Mouse (Mus musculus): ENCODE results near the gene Stat4. TPM values are rescaled to one million over a fixed set of nuclear protein-coding genes. Genes with fewer than 3 reads are reported as not detected.

The Stat4 gene
- polyA plus RNA-seq, 1 experiment, result not detected

- TF ChIP-seq E2F4 (IDR thresholded peaks at IDR 0.05; ENCODE audit: insufficient read depth) (no peak), MAX (IDR thresholded peaks at IDR 0.05; ENCODE audit: low read depth) (no peak), POLR2AphosphoS2 (IDR thresholded peaks at IDR 0.05; ENCODE audit: insufficient read length, low read depth) (no peak), TCF12 (IDR thresholded peaks at IDR 0.05; ENCODE audit: insufficient read depth, poor library complexity, severe bottlenecking) (no peak), REST (IDR thresholded peaks at IDR 0.05; ENCODE audit: insufficient read depth, insufficient read length) (no peak), CEBPB (IDR thresholded peaks at IDR 0.05; ENCODE audit: insufficient read depth, poor library complexity, severe bottlenecking) (no peak), MYOD1 (IDR thresholded peaks at IDR 0.05; ENCODE audit: control insufficient read depth in 1 of 3, insufficient read length in 2 of 3, low read depth in 2 of 3) (no peak), MYOG (IDR thresholded peaks at IDR 0.05; ENCODE audit: control insufficient read depth in 1 of 3, insufficient read depth in 1 of 3, insufficient read length in 2 of 3, low read depth in 2 of 3) (no peak), SRF (IDR thresholded peaks at IDR 0.05; ENCODE audit: control insufficient read depth, insufficient read length, low read depth) (no peak), USF1 (IDR thresholded peaks at IDR 0.05; ENCODE audit: low read depth) (no peak), POLR2A (IDR thresholded peaks at IDR 0.05; ENCODE audit: insufficient read length, low read depth) (no peak), TCF3 (IDR thresholded peaks at IDR 0.05; ENCODE audit: insufficient read length, low read depth) (no peak)
- Histone ChIP-seq H3K4me3 (no peak overlapping the region), H3K27me3 (ENCODE audit: control insufficient read depth, insufficient read depth, insufficient read length) (no peaks in the 10 kb centered on the region), H3ac (ENCODE audit: control insufficient read depth, insufficient read length) (no peak overlapping the region), H3K36me3 (ENCODE audit: control insufficient read depth, insufficient read depth) (no peaks in the 10 kb centered on the region), H3K4me2 (ENCODE audit: low read depth) (no peak overlapping the region), H3K79me2 (ENCODE audit: control insufficient read depth, insufficient read depth) (no peaks in the 10 kb centered on the region)
Measured at GRCm38 (mm10) chr1:52008443-52008842, 21.5 kb downstream of the Stat4 start.

DNA sequence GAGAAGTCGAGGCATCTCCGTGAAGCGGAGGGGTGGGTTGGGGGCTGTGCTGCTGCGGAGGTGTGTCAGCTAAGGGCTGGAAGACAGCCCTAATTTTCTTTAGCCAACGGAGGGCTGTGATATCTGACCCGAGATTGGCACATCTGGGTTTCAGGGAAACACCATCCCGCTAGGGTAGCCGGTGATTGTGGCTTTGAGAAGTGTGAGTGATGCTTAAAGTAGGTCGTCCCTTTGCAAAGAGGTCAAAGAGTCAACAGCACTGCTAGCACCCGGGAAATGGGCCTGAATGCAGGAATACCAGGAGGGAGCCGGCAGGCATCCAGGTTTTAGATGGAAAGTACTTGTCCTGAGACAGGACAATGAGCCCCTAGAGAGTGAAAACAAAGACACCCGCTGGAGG lies 22.0 kb downstream of the Stat4 start:
- Histone ChIP-seq H3K36me3 (ENCODE audit: control insufficient read depth, insufficient read depth) (no peaks in the 10 kb centered on the region), H3K4me2 (ENCODE audit: low read depth) (no peak overlapping the region), H3K27me3 (ENCODE audit: control insufficient read depth, insufficient read depth, insufficient read length) (no peaks in the 10 kb centered on the region), H3K4me3 (no peak overlapping the region), H3ac (ENCODE audit: control insufficient read depth, insufficient read length) (no peak overlapping the region), H3K79me2 (ENCODE audit: control insufficient read depth, insufficient read depth) (no peaks in the 10 kb centered on the region)
- no peak for TF ChIP-seq REST (IDR thresholded peaks at IDR 0.05; ENCODE audit: insufficient read depth, insufficient read length)
- TF ChIP-seq MYOG (IDR thresholded peaks at IDR 0.05; ENCODE audit: control insufficient read depth in 1 of 3, insufficient read depth in 1 of 3, insufficient read length in 2 of 3, low read depth in 2 of 3), result no peak
- no peak for TF ChIP-seq CEBPB (IDR thresholded peaks at IDR 0.05; ENCODE audit: insufficient read depth, poor library complexity, severe bottlenecking)
- no peak for TF ChIP-seq TCF3 (IDR thresholded peaks at IDR 0.05; ENCODE audit: insufficient read length, low read depth)
- TF ChIP-seq SRF (IDR thresholded peaks at IDR 0.05; ENCODE audit: control insufficient read depth, insufficient read length, low read depth), result no peak
- TF ChIP-seq E2F4 (IDR thresholded peaks at IDR 0.05; ENCODE audit: insufficient read depth), result no peak
- no peak for TF ChIP-seq USF1 (IDR thresholded peaks at IDR 0.05; ENCODE audit: low read depth)
- TF ChIP-seq POLR2A (IDR thresholded peaks at IDR 0.05; ENCODE audit: insufficient read length, low read depth), result no peak
- TF ChIP-seq MAX (IDR thresholded peaks at IDR 0.05; ENCODE audit: low read depth), result no peak
- TF ChIP-seq TCF12 (IDR thresholded peaks at IDR 0.05; ENCODE audit: insufficient read depth, poor library complexity, severe bottlenecking), result no peak
- TF ChIP-seq MYOD1 (IDR thresholded peaks at IDR 0.05; ENCODE audit: control insufficient read depth in 1 of 3, insufficient read length in 2 of 3, low read depth in 2 of 3), result no peak
- TF ChIP-seq POLR2AphosphoS2 (IDR thresholded peaks at IDR 0.05; ENCODE audit: insufficient read length, low read depth), result no peak

DNA sequence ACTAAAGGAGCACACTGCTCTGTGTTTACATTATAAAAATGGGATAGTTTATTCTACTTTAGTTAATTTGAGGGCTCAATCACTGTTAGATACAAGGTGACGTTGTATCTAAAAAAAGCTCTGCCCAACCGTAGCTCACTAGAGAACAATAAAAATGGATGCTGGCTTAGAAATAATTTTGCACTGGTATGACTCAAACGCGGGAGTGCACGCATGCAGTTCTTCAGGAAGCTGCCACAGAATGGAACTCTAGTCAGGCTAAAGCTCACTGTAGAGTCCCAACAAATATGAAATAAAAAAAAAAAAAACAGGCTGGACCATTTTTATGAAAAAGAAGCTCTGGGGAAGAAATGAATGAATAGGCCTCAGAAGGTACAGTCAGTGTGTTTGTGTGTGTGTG lies 23.8 kb downstream of the Stat4 start:
- TF ChIP-seq SRF (IDR thresholded peaks at IDR 0.05; ENCODE audit: control insufficient read depth, insufficient read length, low read depth) (no peak), CEBPB (IDR thresholded peaks at IDR 0.05; ENCODE audit: insufficient read depth, poor library complexity, severe bottlenecking) (no peak), MYOD1 (IDR thresholded peaks at IDR 0.05; ENCODE audit: control insufficient read depth in 1 of 3, insufficient read length in 2 of 3, low read depth in 2 of 3) (no peak), TCF12 (IDR thresholded peaks at IDR 0.05; ENCODE audit: insufficient read depth, poor library complexity, severe bottlenecking) (no peak), REST (IDR thresholded peaks at IDR 0.05; ENCODE audit: insufficient read depth, insufficient read length) (no peak), MYOG (IDR thresholded peaks at IDR 0.05; ENCODE audit: control insufficient read depth in 1 of 3, insufficient read depth in 1 of 3, insufficient read length in 2 of 3, low read depth in 2 of 3) (no peak), MAX (IDR thresholded peaks at IDR 0.05; ENCODE audit: low read depth) (no peak), TCF3 (IDR thresholded peaks at IDR 0.05; ENCODE audit: insufficient read length, low read depth) (no peak), E2F4 (IDR thresholded peaks at IDR 0.05; ENCODE audit: insufficient read depth) (no peak), USF1 (IDR thresholded peaks at IDR 0.05; ENCODE audit: low read depth) (no peak), POLR2A (IDR thresholded peaks at IDR 0.05; ENCODE audit: insufficient read length, low read depth) (no peak), POLR2AphosphoS2 (IDR thresholded peaks at IDR 0.05; ENCODE audit: insufficient read length, low read depth) (no peak)
- Histone ChIP-seq H3K36me3 (ENCODE audit: control insufficient read depth, insufficient read depth) (no peaks in the 10 kb centered on the region), H3K27me3 (ENCODE audit: control insufficient read depth, insufficient read depth, insufficient read length) (no peaks in the 10 kb centered on the region), H3K4me3 (no peak overlapping the region), H3K4me2 (ENCODE audit: low read depth) (no peak overlapping the region), H3K79me2 (ENCODE audit: control insufficient read depth, insufficient read depth) (no peaks in the 10 kb centered on the region), H3ac (ENCODE audit: control insufficient read depth, insufficient read length) (no peak overlapping the region)

DNA sequence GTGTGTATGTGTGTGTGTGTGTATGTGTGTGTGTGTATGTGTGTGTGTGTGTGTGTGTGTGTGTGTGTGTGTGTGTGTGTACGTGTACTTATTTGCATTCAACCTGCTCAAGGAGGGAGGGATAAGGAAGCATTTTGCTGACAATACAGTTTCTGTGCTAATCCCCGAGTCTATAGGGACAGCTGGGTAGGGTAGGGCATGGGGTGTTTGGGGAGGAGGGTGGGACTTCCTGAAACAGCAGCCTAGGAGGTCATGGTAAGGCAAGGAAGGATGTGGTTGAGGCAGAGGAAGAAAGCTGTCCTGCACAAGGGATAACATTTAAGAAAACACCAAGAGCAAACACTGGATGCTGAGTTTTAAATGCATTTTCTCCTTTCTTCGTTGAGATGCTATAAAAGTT lies 24.3 kb downstream of the Stat4 start:
- H3K36me3 ChIP-seq (ENCODE audit: control insufficient read depth, insufficient read depth), result no peaks in the 10 kb centered on the region
- no peaks in the 10 kb centered on the region for H3K79me2 ChIP-seq (ENCODE audit: control insufficient read depth, insufficient read depth)
- H3K27me3 ChIP-seq (ENCODE audit: control insufficient read depth, insufficient read depth, insufficient read length), result no peaks in the 10 kb centered on the region
- no peak overlapping the region for H3K4me2 ChIP-seq (ENCODE audit: low read depth)
- TF ChIP-seq USF1 (IDR thresholded peaks at IDR 0.05; ENCODE audit: low read depth), result no peak
- TF ChIP-seq POLR2A (IDR thresholded peaks at IDR 0.05; ENCODE audit: insufficient read length, low read depth), result no peak
- TF ChIP-seq POLR2AphosphoS2 (IDR thresholded peaks at IDR 0.05; ENCODE audit: insufficient read length, low read depth), result no peak
- no peak overlapping the region for H3ac ChIP-seq (ENCODE audit: control insufficient read depth, insufficient read length)
- no peak overlapping the region for H3K4me3 ChIP-seq

DNA sequence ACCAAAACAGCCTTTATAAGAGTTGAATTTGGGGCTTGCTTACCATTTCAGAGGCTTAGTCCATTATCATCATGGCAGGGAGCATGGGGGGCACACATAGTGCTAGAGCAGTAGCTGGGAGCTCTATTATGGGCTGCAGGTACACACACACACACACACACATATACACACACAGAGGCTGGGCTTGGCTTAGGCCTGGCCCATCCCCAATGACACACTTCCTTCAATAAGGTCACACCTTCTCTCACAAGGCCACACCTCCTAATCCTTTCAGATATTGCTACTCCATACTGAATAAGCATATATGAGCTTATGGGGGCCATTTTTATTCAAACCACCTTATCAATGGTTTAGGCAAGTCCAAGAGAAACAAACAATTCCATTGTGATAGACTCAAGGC lies 25.3 kb downstream of the Stat4 start:
- Histone ChIP-seq H3K4me2 (ENCODE audit: low read depth) (no peak overlapping the region), H3ac (ENCODE audit: control insufficient read depth, insufficient read length) (no peak overlapping the region), H3K27me3 (ENCODE audit: control insufficient read depth, insufficient read depth, insufficient read length) (no peaks in the 10 kb centered on the region), H3K79me2 (ENCODE audit: control insufficient read depth, insufficient read depth) (no peaks in the 10 kb centered on the region), H3K36me3 (ENCODE audit: control insufficient read depth, insufficient read depth) (no peaks in the 10 kb centered on the region), H3K4me3 (no peak overlapping the region)
- TF ChIP-seq USF1 (IDR thresholded peaks at IDR 0.05; ENCODE audit: low read depth) (no peak), TCF3 (IDR thresholded peaks at IDR 0.05; ENCODE audit: insufficient read length, low read depth) (no peak), CEBPB (IDR thresholded peaks at IDR 0.05; ENCODE audit: insufficient read depth, poor library complexity, severe bottlenecking) (no peak), MYOD1 (IDR thresholded peaks at IDR 0.05; ENCODE audit: control insufficient read depth in 1 of 3, insufficient read length in 2 of 3, low read depth in 2 of 3) (no peak), SRF (IDR thresholded peaks at IDR 0.05; ENCODE audit: control insufficient read depth, insufficient read length, low read depth) (no peak), POLR2A (IDR thresholded peaks at IDR 0.05; ENCODE audit: insufficient read length, low read depth) (no peak), E2F4 (IDR thresholded peaks at IDR 0.05; ENCODE audit: insufficient read depth) (no peak), POLR2AphosphoS2 (IDR thresholded peaks at IDR 0.05; ENCODE audit: insufficient read length, low read depth) (no peak), MYOG (IDR thresholded peaks at IDR 0.05; ENCODE audit: control insufficient read depth in 1 of 3, insufficient read depth in 1 of 3, insufficient read length in 2 of 3, low read depth in 2 of 3) (no peak), MAX (IDR thresholded peaks at IDR 0.05; ENCODE audit: low read depth) (no peak), REST (IDR thresholded peaks at IDR 0.05; ENCODE audit: insufficient read depth, insufficient read length) (no peak), TCF12 (IDR thresholded peaks at IDR 0.05; ENCODE audit: insufficient read depth, poor library complexity, severe bottlenecking) (no peak)

Data from myocyte (in vitro differentiated cells).